Comparison of ENCODE assay signal across 28 mouse cellular contexts in genomic region chr11:34995515-34995914, GRCm38 (mm10).
"Had no signal": no experiment of that assay in that cellular context is flagged by ENCODE, and none has a peak within 500 bp of the region (broad histone marks: within the 10 kb centered on the region; RNA-seq: fewer than 3 reads in every experiment).

No protein-coding gene starts in this region.

- H3K36me3 ChIP-seq: embryonic facial prominence, embryonic 10.5 days; embryonic facial prominence, embryonic 12.5 days; embryonic facial prominence, embryonic 13.5 days; embryonic facial prominence, embryonic 15.5 days; forebrain, embryonic 10.5 days; forebrain, embryonic 12.5 days; forebrain, embryonic 15.5 days had no signal

- H3K4me3 ChIP-seq: embryonic facial prominence, embryonic 10.5 days; embryonic facial prominence, embryonic 12.5 days; embryonic facial prominence, embryonic 13.5 days; embryonic facial prominence, embryonic 15.5 days; erythroblast, embryonic 14.5 days; forebrain, embryonic 10.5 days; forebrain, embryonic 12.5 days; forebrain, embryonic 13.5 days; forebrain, embryonic 15.5 days; gastrocnemius, adult 2 months had no signal

- H3K9ac ChIP-seq: embryonic facial prominence, embryonic 12.5 days; embryonic facial prominence, embryonic 13.5 days; embryonic facial prominence, embryonic 15.5 days; forebrain, embryonic 12.5 days; forebrain, embryonic 13.5 days; forebrain, embryonic 15.5 days; forebrain, postnatal 0 days had no signal

- H3K27me3 ChIP-seq: embryonic facial prominence, embryonic 12.5 days; embryonic facial prominence, embryonic 13.5 days; embryonic facial prominence, embryonic 15.5 days; forebrain, embryonic 12.5 days; forebrain, embryonic 13.5 days; forebrain, embryonic 15.5 days had no signal

- H3K4me2 ChIP-seq: embryonic facial prominence, embryonic 12.5 days; embryonic facial prominence, embryonic 13.5 days; embryonic facial prominence, embryonic 15.5 days; forebrain, embryonic 12.5 days; forebrain, embryonic 13.5 days; forebrain, embryonic 15.5 days had no signal

- H3K27ac ChIP-seq: embryonic facial prominence, embryonic 10.5 days; embryonic facial prominence, embryonic 12.5 days; embryonic facial prominence, embryonic 13.5 days; embryonic facial prominence, embryonic 15.5 days; forebrain, embryonic 10.5 days; forebrain, embryonic 12.5 days; forebrain, embryonic 13.5 days; forebrain, embryonic 15.5 days; gastrocnemius, adult 2 months had no signal

- H3K9me3 ChIP-seq: embryonic facial prominence, embryonic 10.5 days; embryonic facial prominence, embryonic 12.5 days; embryonic facial prominence, embryonic 13.5 days; embryonic facial prominence, embryonic 15.5 days; forebrain, embryonic 10.5 days; forebrain, embryonic 12.5 days; forebrain, embryonic 13.5 days; forebrain, embryonic 15.5 days had no signal

- H3K4me1 ChIP-seq: embryonic facial prominence, embryonic 10.5 days; embryonic facial prominence, embryonic 12.5 days; embryonic facial prominence, embryonic 15.5 days; forebrain, embryonic 10.5 days; forebrain, embryonic 12.5 days; forebrain, embryonic 13.5 days; forebrain, embryonic 15.5 days had no signal

- ATAC-seq: forebrain, embryonic 13.5 days; forebrain, embryonic 14.5 days; forebrain, embryonic 15.5 days; forebrain, embryonic 16.5 days; forebrain, postnatal 0 days had no signal

- DNase-seq: cerebellum, adult 2 months; cerebellum, adult 8-10 months; cerebellum, adult 9-10 months; cerebellum, adult 9-11 months; cerebellum, postnatal 10 days; cerebellum, postnatal 14 days; cerebellum, postnatal 25 days; cerebellum, postnatal 36 days; embryo, embryonic 11 days; forebrain, postnatal 0 days; gastrocnemius, adult 2 months; gastrocnemius, postnatal 10 days; gastrocnemius, postnatal 14 days; gastrocnemius, postnatal 25 days; gastrocnemius, postnatal 36 days; heart, adult 11 months; heart, adult 18-20 months had no signal
